Mouse (Mus musculus) kidney, adult 2 months (tissue): Measurements from ENCODE around the gene Sema7a.

Source experiments
- CTCF ChIP-seq: fragments of 200-500 bp; conservative IDR thresholded peaks from 2 replicates; pipeline ENCODE4 v1.5.1; 2011; ENCODE audit warnings: low read depth, mild to moderate bottlenecking, control low read depth, low read length, moderate library complexity, mixed read lengths; ENCODE audit not compliant: insufficient read depth, insufficient read length
- POLR2A ChIP-seq: fragments of 200-500 bp; IDR thresholded peaks from one replicate; pipeline ENCODE4 v1.6.1; 2011; ENCODE audit warnings: low read depth, low read length, control low read depth

DNA sequence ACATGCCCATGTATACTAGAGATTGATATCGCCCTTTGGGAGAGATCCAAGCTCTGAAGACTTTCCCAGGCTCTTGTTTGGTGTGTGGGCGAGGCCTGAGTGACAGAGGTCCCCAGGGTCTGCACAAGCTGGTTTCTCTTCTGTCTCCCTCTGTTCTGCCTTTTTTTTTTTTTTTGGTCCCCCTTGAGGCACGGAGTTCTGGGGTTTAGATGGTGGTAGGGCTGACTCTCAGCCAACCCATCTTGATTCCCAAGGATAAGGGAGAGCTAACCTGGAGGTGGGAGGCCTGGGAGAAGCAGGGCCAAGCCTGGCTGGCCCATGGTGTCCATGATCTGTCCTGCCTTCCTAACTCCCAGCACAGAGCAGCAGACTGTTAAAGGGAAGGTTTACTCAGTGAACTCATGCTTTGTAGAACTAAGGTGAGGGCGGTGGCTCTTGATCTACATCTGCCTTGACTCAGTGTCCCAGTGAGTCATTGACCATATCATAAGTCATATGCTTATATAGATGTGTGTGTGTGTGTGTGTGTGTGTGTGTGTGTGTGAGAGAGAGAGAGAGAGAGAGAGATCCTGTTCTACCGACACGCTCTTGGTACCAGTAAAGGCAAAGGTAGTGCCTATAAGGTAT is 33.6 kb downstream of the Sema7a start:
- TF ChIP-seq CTCF = no peak
- TF ChIP-seq POLR2A = no peak
